Mouse (Mus musculus) forebrain, embryonic 15.5 days (tissue): ENCODE results near the gene Ascc1. TPM values are rescaled to one million over a fixed set of nuclear protein-coding genes. Genes with fewer than 3 reads are reported as not detected.

ENCODE experiments used
- ATAC-seq: fragments of 200-750 bp; cut with Nextera tagmentation; replicated peaks from 2 replicates; pipeline ENCODE4 v1.8.0; 2017; ENCODE audit warnings: mild to moderate bottlenecking, moderate TSS enrichment, moderate library complexity
- H3K27ac ChIP-seq: fragments of 300-500 bp; sonication (generic); replicated peaks from 2 replicates; pipeline ENCODE4 v1.5.1; 2015; ENCODE audit warnings: mild to moderate bottlenecking, inconsistent platforms
- H3K27me3 ChIP-seq: fragments of 300-500 bp; sonication (generic); 2 replicates; pipeline ENCODE4 v1.6.1; 2015; ENCODE audit warnings: inconsistent platforms
- H3K36me3 ChIP-seq: fragments of 300-500 bp; sonication (generic); 2 replicates; pipeline ENCODE4 v1.6.1; 2015; ENCODE audit warnings: mild to moderate bottlenecking, inconsistent platforms
- H3K4me1 ChIP-seq: fragments of 300-500 bp; sonication (generic); 2 replicates; pipeline ENCODE4 v1.6.1; 2015; ENCODE audit warnings: inconsistent platforms
- H3K4me2 ChIP-seq: fragments of 300-500 bp; sonication (generic); replicated peaks from 2 replicates; pipeline ENCODE4 v1.6.1; 2015; ENCODE audit warnings: mild to moderate bottlenecking, inconsistent platforms
- H3K4me3 ChIP-seq: fragments of 300-500 bp; sonication (generic); 2 replicates; pipeline ENCODE4 v1.5.1; 2015; ENCODE audit warnings: mild to moderate bottlenecking, inconsistent platforms
- H3K9ac ChIP-seq: fragments of 300-500 bp; sonication (generic); replicated peaks from 2 replicates; pipeline ENCODE4 v1.6.1; 2015; ENCODE audit warnings: mild to moderate bottlenecking, inconsistent platforms
- H3K9me3 ChIP-seq: fragments of 300-500 bp; sonication (generic); 2 replicates; pipeline ENCODE4 v1.6.1; 2016; ENCODE audit warnings: inconsistent platforms
- WGBS: fragments of 180-500 bp; shearing (Covaris S2); methylation state at CpG from one replicate; pipeline ENCODE4 v1.1.7; 2015; ENCODE audit warnings: mixed read lengths; 5-methylcytosine and 5-hydroxymethylcytosine counted together
- polyA plus RNA-seq: library from polyadenylated mRNA; unstranded; fragments of >200 nt; fragmentation: Nextera tagmentation; extraction: Ambion mirVana; gene quantifications from 2 replicates; pipeline ENCODE4 v1.2.1, GENCODE M21; 2015

Gene Ascc1
- polyA plus RNA-seq, 1 experiment from 2014 or later: 47.9 TPM

- WGBS: 63% methylated on average over 2 of the region's 2 CpGs
- Histone ChIP-seq H3K9ac (no peak overlapping the region), H3K36me3 (no peaks in the 10 kb centered on the region), H3K9me3 (no peaks in the 10 kb centered on the region), H3K4me3 (no peak overlapping the region), H3K4me2 (no peak overlapping the region), H3K27ac (no peak overlapping the region), H3K4me1 (no peaks in the 10 kb centered on the region), H3K27me3 (no peaks in the 10 kb centered on the region)
- ATAC-seq: no peak
Observed at GRCm38 (mm10) chr10:60092311-60092710, 89.7 kb downstream of the Ascc1 start.

GRCm38 (mm10) chr10:60093751-60094150 lies 91.1 kb downstream of the Ascc1 start:
- Histone ChIP-seq H3K27ac (no peak overlapping the region), H3K4me3 (no peak overlapping the region), H3K4me2 (no peak overlapping the region), H3K4me1 (no peaks in the 10 kb centered on the region), H3K9ac (no peak overlapping the region), H3K9me3 (no peaks in the 10 kb centered on the region), H3K27me3 (no peaks in the 10 kb centered on the region), H3K36me3 (no peaks in the 10 kb centered on the region)
- WGBS: 94% methylated on average over 2 of the region's 2 CpGs
- no peak for ATAC-seq

- Histone ChIP-seq H3K4me2 (no peak overlapping the region), H3K9ac (no peak overlapping the region), H3K36me3 (no peaks in the 10 kb centered on the region), H3K27me3 (no peaks in the 10 kb centered on the region), H3K9me3 (no peaks in the 10 kb centered on the region), H3K4me1 (no peaks in the 10 kb centered on the region), H3K4me3 (no peak overlapping the region), H3K27ac (no peak overlapping the region)
- 96% methylated on average over 2 of the region's 2 CpGs for WGBS
- no peak for ATAC-seq
Observed at GRCm38 (mm10) chr10:60095558-60095957, 93.0 kb downstream of the Ascc1 start.

GRCm38 (mm10) chr10:60096302-60096701 lies 93.7 kb downstream of the Ascc1 start:
- Histone ChIP-seq H3K4me2 (no peak overlapping the region), H3K36me3 (no peaks in the 10 kb centered on the region), H3K4me1 (no peaks in the 10 kb centered on the region), H3K27me3 (no peaks in the 10 kb centered on the region), H3K9me3 (no peaks in the 10 kb centered on the region), H3K9ac (no peak overlapping the region), H3K4me3 (no peak overlapping the region), H3K27ac (no peak overlapping the region)
- no peak for ATAC-seq
- WGBS: 65% methylated on average over 1 of the region's 1 CpGs

- H3K27ac ChIP-seq: no peak overlapping the region
- no peaks in the 10 kb centered on the region for H3K4me1 ChIP-seq
- no peak overlapping the region for H3K4me3 ChIP-seq
- no peaks in the 10 kb centered on the region for H3K9me3 ChIP-seq
- no peak overlapping the region for H3K9ac ChIP-seq
- no peaks in the 10 kb centered on the region for H3K36me3 ChIP-seq
- 95% methylated on average over 9 of the region's 9 CpGs for WGBS
- H3K27me3 ChIP-seq: no peaks in the 10 kb centered on the region
- no peak overlapping the region for H3K4me2 ChIP-seq
- ATAC-seq: no peak
Observed at GRCm38 (mm10) chr10:60097146-60097545, 94.5 kb downstream of the Ascc1 start.

- Histone ChIP-seq H3K4me1 (no peaks in the 10 kb centered on the region), H3K36me3 (no peaks in the 10 kb centered on the region), H3K27ac (no peak overlapping the region), H3K4me3 (no peak overlapping the region), H3K9ac (no peak overlapping the region), H3K4me2 (no peak overlapping the region), H3K9me3 (no peaks in the 10 kb centered on the region), H3K27me3 (no peaks in the 10 kb centered on the region)
- WGBS: 93% methylated on average over 5 of the region's 5 CpGs
- no peak for ATAC-seq
Observed at GRCm38 (mm10) chr10:60097774-60098173, 95.2 kb downstream of the Ascc1 start.

- H3K27me3 ChIP-seq: peaks cover 4% of the 10 kb centered on the region; the same call in 1 of the 2 replicates
- ATAC-seq: peak; percentile 5; the same call in 1 of the 2 replicates
- 15% methylated on average over 20 of the region's 20 CpGs for WGBS
- peaks cover 44% of the 10 kb centered on the region for H3K4me1 ChIP-seq
- peak overlapping the region; percentile 94 for H3K4me2 ChIP-seq
- H3K27ac ChIP-seq: peak overlapping the region; percentile 85
- H3K4me3 ChIP-seq: peak overlapping the region; percentile 74
- no peaks in the 10 kb centered on the region for H3K36me3 ChIP-seq
- H3K9ac ChIP-seq: peak overlapping the region; percentile 83
- no peaks in the 10 kb centered on the region for H3K9me3 ChIP-seq
Observed at GRCm38 (mm10) chr10:60105391-60106145, 103.0 kb downstream of the Ascc1 start.

GRCm38 (mm10) chr10:60106146-60106530 lies 103.5 kb downstream of the Ascc1 start, which contains the start of gene Spock2:
Gene Spock2, plus strand, starts transcription at chr10:60106219.
- H3K4me2 ChIP-seq: peak within 1 kb of the TSS; percentile 94
- peaks cover 4% of the 10 kb centered on the region; the same call in 1 of the 2 replicates for H3K27me3 ChIP-seq
- peaks cover 44% of the 10 kb centered on the region for H3K4me1 ChIP-seq
- ATAC-seq: peak; percentile 72
- peak within 1 kb of the TSS; percentile 85 for H3K27ac ChIP-seq
- H3K4me3 ChIP-seq: peak within 1 kb of the TSS; percentile 74
- H3K9me3 ChIP-seq: no peaks in the 10 kb centered on the region
- H3K36me3 ChIP-seq: no peaks in the 10 kb centered on the region
- H3K9ac ChIP-seq: peak within 1 kb of the TSS; percentile 83
- under 1% methylated on average over 22 of the region's 22 CpGs for WGBS

- H3K4me1 ChIP-seq: peaks cover 44% of the 10 kb centered on the region
- H3K4me3 ChIP-seq: peak overlapping the region; percentile 74
- peaks cover 4% of the 10 kb centered on the region; the same call in 1 of the 2 replicates for H3K27me3 ChIP-seq
- H3K9me3 ChIP-seq: no peaks in the 10 kb centered on the region
- peak overlapping the region; percentile 85 for H3K27ac ChIP-seq
- peak; percentile 69 for ATAC-seq
- under 1% methylated on average over 57 of the region's 57 CpGs for WGBS
- H3K36me3 ChIP-seq: no peaks in the 10 kb centered on the region
- peak overlapping the region; percentile 83 for H3K9ac ChIP-seq
- peak overlapping the region; percentile 94 for H3K4me2 ChIP-seq
Observed at GRCm38 (mm10) chr10:60106531-60107186, 104.1 kb downstream of the Ascc1 start.

GRCm38 (mm10) chr10:60107448-60107847 lies 104.8 kb downstream of the Ascc1 start:
- ATAC-seq: no peak
- Histone ChIP-seq H3K36me3 (no peaks in the 10 kb centered on the region), H3K9me3 (no peaks in the 10 kb centered on the region), H3K4me3 (peak overlapping the region; percentile 74), H3K4me2 (peak overlapping the region; percentile 94), H3K27me3 (peaks cover 4% of the 10 kb centered on the region; the same call in 1 of the 2 replicates), H3K9ac (peak overlapping the region; percentile 83), H3K27ac (peak overlapping the region; percentile 85), H3K4me1 (peaks cover 44% of the 10 kb centered on the region)
- under 1% methylated on average over 23 of the region's 28 CpGs for WGBS

GRCm38 (mm10) chr10:60108321-60109111 lies 105.9 kb downstream of the Ascc1 start:
- Histone ChIP-seq H3K27me3 (peaks cover 4% of the 10 kb centered on the region; the same call in 1 of the 2 replicates), H3K9me3 (no peaks in the 10 kb centered on the region), H3K4me1 (peaks cover 44% of the 10 kb centered on the region), H3K27ac (no peak overlapping the region; the same call in 1 of the 2 replicates), H3K9ac (peak overlapping the region; percentile 38; the same call in 1 of the 2 replicates), H3K4me3 (peak overlapping the region; percentile 74), H3K36me3 (no peaks in the 10 kb centered on the region), H3K4me2 (peak overlapping the region; percentile 94)
- ATAC-seq: no peak
- 43% methylated on average over 17 of the region's 17 CpGs for WGBS
